Mouse (Mus musculus) Muller cell, postnatal 12 days (primary cell): Measurements from ENCODE around the gene Sf3b1.
"Not testable (repeated sequence)": the region's sequence is repeated elsewhere in the genome, so short reads cannot be mapped to it uniquely, and the experiment has no call there.

Source experiments
- DNase-seq: peaks from one replicate; pipeline ENCODE4 v3.0.0-alpha.2; 2015; ENCODE audit errors: inconsistent ontology term

The Sf3b1 gene

GRCm38 (mm10) chr1:55028512-55029249 is 1.4 kb upstream of the Sf3b1 start:
- DNase-seq: no peak

GRCm38 (mm10) chr1:55027966-55028365 is 685 bp upstream of the Sf3b1 start:
- DNase-seq: no peak

GRCm38 (mm10) chr1:55026444-55027252 is 633 bp downstream of the Sf3b1 start:
- no peak for DNase-seq

- no peak for DNase-seq
Observed at GRCm38 (mm10) chr1:55025656-55026430, 1.4 kb downstream of the Sf3b1 start.

- no peak for DNase-seq
Observed at GRCm38 (mm10) chr1:55021907-55022306, 5.4 kb downstream of the Sf3b1 start.

- no peak for DNase-seq
Observed at GRCm38 (mm10) chr1:55012513-55012912, 14.8 kb downstream of the Sf3b1 start.

- DNase-seq: not testable (repeated sequence)
Observed at GRCm38 (mm10) chr1:55008313-55008712, 19.0 kb downstream of the Sf3b1 start.

GRCm38 (mm10) chr1:54993581-54993980 is 33.7 kb downstream of the Sf3b1 start:
- no peak for DNase-seq

- DNase-seq: no peak
Observed at GRCm38 (mm10) chr1:54986248-54986647, 41.0 kb downstream of the Sf3b1 start.

- no peak for DNase-seq
Observed at GRCm38 (mm10) chr1:54985831-54986230, 41.5 kb downstream of the Sf3b1 start.

- DNase-seq: no peak
Observed at GRCm38 (mm10) chr1:54984154-54984553, 43.1 kb downstream of the Sf3b1 start.

GRCm38 (mm10) chr1:54983339-54983738 is 43.9 kb downstream of the Sf3b1 start:
- DNase-seq: peak; percentile 31

GRCm38 (mm10) chr1:54982636-54983035 is 44.6 kb downstream of the Sf3b1 start:
- no peak for DNase-seq

GRCm38 (mm10) chr1:54979226-54979984 is 47.9 kb downstream of the Sf3b1 start:
- peak; percentile 22 for DNase-seq

- DNase-seq: no peak
Observed at GRCm38 (mm10) chr1:54971687-54972404, 55.4 kb downstream of the Sf3b1 start.

- DNase-seq: no peak
Observed at GRCm38 (mm10) chr1:54966858-54967257, 60.4 kb downstream of the Sf3b1 start.

GRCm38 (mm10) chr1:54965159-54965995 is 61.9 kb downstream of the Sf3b1 start:
- no peak for DNase-seq

- no peak for DNase-seq
Observed at GRCm38 (mm10) chr1:54961724-54962123, 65.6 kb downstream of the Sf3b1 start.

- DNase-seq: no peak
Observed at GRCm38 (mm10) chr1:54960613-54961165, 66.6 kb downstream of the Sf3b1 start.

- no peak for DNase-seq
Observed at GRCm38 (mm10) chr1:54958525-54958924, 68.8 kb downstream of the Sf3b1 start.
